Mouse (Mus musculus) hindbrain, embryonic 10.5 days (tissue): Measurements from ENCODE around the gene Aamp. TPM values are rescaled to one million over a fixed set of nuclear protein-coding genes. Genes with fewer than 3 reads are reported as not detected.
"Not testable (repeated sequence)": the region's sequence is repeated elsewhere in the genome, so short reads cannot be mapped to it uniquely, and the experiment has no call there.

Source experiments
- DNase-seq: peaks from one replicate; pipeline ENCODE4 v3.0.0-alpha.2; 2017; ENCODE audit warnings: low spot score
- H3K27ac ChIP-seq: fragments of 300-500 bp; sonication (generic); 2 replicates; pipeline ENCODE4 v1.5.1; 2016; ENCODE audit warnings: mild to moderate bottlenecking, moderate library complexity
- H3K27me3 ChIP-seq: fragments of 300-500 bp; sonication (generic); 2 replicates; pipeline ENCODE4 v1.6.1; 2016; ENCODE audit warnings: mild to moderate bottlenecking; ENCODE audit not compliant: poor library complexity, insufficient read depth, severe bottlenecking
- H3K36me3 ChIP-seq: fragments of 300-500 bp; sonication (generic); 2 replicates; pipeline ENCODE4 v1.6.1; 2016; ENCODE audit warnings: mild to moderate bottlenecking, moderate library complexity
- H3K4me1 ChIP-seq: fragments of 300-500 bp; sonication (generic); replicated peaks from 2 replicates; pipeline ENCODE4 v1.6.1; 2016; ENCODE audit warnings: mild to moderate bottlenecking
- H3K4me3 ChIP-seq: fragments of 300-500 bp; sonication (generic); 2 replicates; pipeline ENCODE4 v1.5.1; 2016; ENCODE audit warnings: mild to moderate bottlenecking, moderate library complexity
- H3K9me3 ChIP-seq: fragments of 300-500 bp; sonication (generic); 2 replicates; pipeline ENCODE4 v1.6.1; 2016; ENCODE audit warnings: mild to moderate bottlenecking, moderate library complexity
- WGBS: fragments of 180-500 bp; shearing (Covaris S2); methylation state at CpG from one replicate; pipeline ENCODE4 v1.1.7; 2016; 5-methylcytosine and 5-hydroxymethylcytosine counted together
- polyA plus RNA-seq: library from polyadenylated mRNA; unstranded; fragments of >200 nt; fragmentation: Nextera tagmentation; extraction: Ambion mirVana; gene quantifications from 2 replicates; pipeline ENCODE4 v1.2.1, GENCODE M21; 2016

Gene Aamp
- polyA plus RNA-seq, 1 experiment from 2014 or later, result 238 TPM

GRCm38 (mm10) chr1:74297269-74297668 is 12.7 kb upstream of the Aamp start:
- Histone ChIP-seq H3K4me1 (peaks cover 29% of the 10 kb centered on the region), H3K27ac (peak overlapping the region; percentile 80), H3K27me3 (no peaks in the 10 kb centered on the region; the same call in 1 of the 2 replicates), H3K36me3 (peaks cover 20% of the 10 kb centered on the region), H3K9me3 (no peaks in the 10 kb centered on the region), H3K4me3 (no peak overlapping the region)
- 75% methylated on average over 3 of the region's 3 CpGs for WGBS
- DNase-seq, result no peak

DNA sequence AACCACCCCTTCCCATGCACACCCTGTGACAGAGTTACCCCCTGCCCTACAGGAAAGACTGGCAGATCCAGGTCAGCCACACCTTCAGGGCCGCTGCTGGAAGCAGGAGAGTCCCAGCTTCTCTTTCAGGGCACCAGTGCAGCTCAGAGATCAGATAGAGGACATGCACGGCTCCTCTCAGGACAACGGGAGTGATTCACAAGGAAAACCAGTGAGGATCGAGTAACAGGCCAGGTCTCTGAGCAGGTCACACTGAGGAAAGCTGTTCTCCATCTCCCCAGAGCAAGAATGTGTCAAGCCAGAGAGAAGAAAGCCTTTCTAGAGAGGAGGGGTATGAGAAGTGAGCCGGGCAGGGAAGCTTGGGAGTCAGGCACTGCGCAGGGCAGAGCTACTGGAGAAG is 11.9 kb upstream of the Aamp start:
- Histone ChIP-seq H3K9me3 (no peaks in the 10 kb centered on the region), H3K4me1 (peaks cover 29% of the 10 kb centered on the region), H3K27me3 (no peaks in the 10 kb centered on the region), H3K36me3 (peaks cover 26% of the 10 kb centered on the region), H3K4me3 (no peak overlapping the region), H3K27ac (peak overlapping the region; percentile 80)
- WGBS, result 60% methylated on average over 6 of the region's 6 CpGs
- DNase-seq, result no peak

GRCm38 (mm10) chr1:74295456-74296171 is 11.1 kb upstream of the Aamp start:
- peak overlapping the region; percentile 23 for H3K4me3 ChIP-seq
- 26% methylated on average over 9 of the region's 9 CpGs for WGBS

GRCm38 (mm10) chr1:74294733-74295455 is 10.4 kb upstream of the Aamp start:
- H3K9me3 ChIP-seq, result no peaks in the 10 kb centered on the region
- H3K36me3 ChIP-seq, result peaks cover 42% of the 10 kb centered on the region
- H3K27me3 ChIP-seq, result no peaks in the 10 kb centered on the region
- H3K27ac ChIP-seq, result peak overlapping the region; percentile 80
- peak overlapping the region; percentile 23; the same call in 1 of the 2 replicates for H3K4me3 ChIP-seq
- peaks cover 29% of the 10 kb centered on the region for H3K4me1 ChIP-seq
- no peak for DNase-seq
- WGBS, result 89% methylated on average over 6 of the region's 6 CpGs

More at GRCm38 (mm10) chr1:74295456-74296171, 11.1 kb upstream of the Aamp start:
- peaks cover 29% of the 10 kb centered on the region for H3K4me1 ChIP-seq
- no peaks in the 10 kb centered on the region for H3K9me3 ChIP-seq
- DNase-seq, result peak; percentile 62
- H3K27ac ChIP-seq, result peak overlapping the region; percentile 80
- H3K36me3 ChIP-seq, result peaks cover 35% of the 10 kb centered on the region
- H3K27me3 ChIP-seq, result no peaks in the 10 kb centered on the region

GRCm38 (mm10) chr1:74294090-74294643 is 9.6 kb upstream of the Aamp start:
- Histone ChIP-seq H3K4me1 (peaks cover 29% of the 10 kb centered on the region), H3K9me3 (no peaks in the 10 kb centered on the region), H3K27ac (0 out of 2 replicates have a peak overlapping the region, but pooled peaks have one; percentile 16), H3K27me3 (no peaks in the 10 kb centered on the region), H3K4me3 (no peak overlapping the region), H3K36me3 (peaks cover 49% of the 10 kb centered on the region)
- WGBS, result 95% methylated on average over 3 of the region's 3 CpGs
- DNase-seq, result no peak

DNA sequence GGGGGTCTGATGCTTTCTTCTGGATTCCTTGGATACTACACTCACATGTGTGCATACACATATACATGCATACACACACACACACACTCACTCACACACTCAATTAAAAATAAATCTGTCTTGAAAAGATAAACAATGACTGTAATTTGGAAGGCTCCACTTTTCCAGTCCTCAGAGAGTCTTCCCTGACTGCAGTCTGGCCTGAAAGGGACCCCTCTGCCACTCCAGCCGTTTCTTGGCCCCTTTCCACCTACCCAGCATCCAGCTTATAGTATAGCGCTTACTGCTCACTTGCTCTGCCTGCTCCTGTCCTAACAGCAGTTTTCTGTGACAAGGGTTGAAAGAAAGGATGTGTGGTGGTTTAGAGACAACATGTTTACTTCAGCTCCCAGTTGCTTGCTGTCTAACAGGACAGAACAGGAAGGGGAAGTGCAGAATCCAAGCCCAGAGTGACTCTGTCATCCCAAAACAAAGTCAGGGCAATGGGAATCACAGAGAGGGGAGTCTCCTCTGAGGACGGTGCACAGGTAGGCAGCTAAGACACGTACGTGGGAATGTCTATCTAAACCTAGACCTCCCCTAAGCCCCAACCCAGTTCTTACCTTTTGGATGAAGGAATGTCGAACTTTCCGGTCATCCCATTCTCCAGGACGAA is 8.9 kb upstream of the Aamp start:
- H3K4me3 ChIP-seq, result no peak overlapping the region
- H3K27me3 ChIP-seq, result no peaks in the 10 kb centered on the region
- DNase-seq, result no peak
- WGBS, result 88% methylated on average over 8 of the region's 8 CpGs
- H3K36me3 ChIP-seq, result peaks cover 56% of the 10 kb centered on the region
- no peak overlapping the region for H3K27ac ChIP-seq
- H3K4me1 ChIP-seq, result peaks cover 29% of the 10 kb centered on the region
- no peaks in the 10 kb centered on the region for H3K9me3 ChIP-seq

DNA sequence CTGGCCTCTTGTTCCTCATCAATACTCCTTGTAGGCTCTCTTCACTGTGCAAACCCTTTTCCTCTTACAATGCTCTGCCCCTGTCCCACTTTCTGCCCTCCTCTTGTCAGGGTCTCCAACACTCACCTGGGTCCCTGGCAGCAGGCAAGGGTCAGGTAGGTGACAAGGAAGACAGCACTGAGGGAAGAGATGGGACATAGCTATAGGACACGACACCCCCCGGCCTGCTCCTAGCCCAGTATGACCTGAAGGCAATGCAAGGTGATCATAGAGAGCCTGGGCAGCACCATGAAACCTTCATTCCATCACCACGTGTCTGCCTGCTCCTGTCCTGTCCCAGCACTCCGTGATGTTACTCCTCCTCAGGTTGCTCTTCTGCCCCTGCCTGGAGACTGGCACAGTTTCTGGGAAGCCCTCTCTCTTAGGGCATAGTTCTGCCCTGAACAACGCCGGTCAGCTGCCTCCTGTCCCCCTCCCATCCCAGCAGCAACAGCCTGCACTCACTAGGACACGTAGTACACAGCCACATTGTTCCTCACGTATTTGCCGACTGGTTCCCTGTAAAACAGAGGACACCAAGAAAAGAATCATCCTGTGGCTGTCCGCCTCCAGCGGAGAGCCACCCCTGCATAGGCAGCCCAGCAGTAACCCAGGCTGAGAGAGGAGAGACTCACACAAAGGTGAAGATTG is 7.9 kb upstream of the Aamp start:
- peaks cover 28% of the 10 kb centered on the region for H3K4me1 ChIP-seq
- WGBS, result 84% methylated on average over 11 of the region's 11 CpGs
- H3K4me3 ChIP-seq, result no peak overlapping the region
- peaks cover 60% of the 10 kb centered on the region for H3K36me3 ChIP-seq
- DNase-seq, result no peak
- H3K27me3 ChIP-seq, result no peaks in the 10 kb centered on the region
- H3K27ac ChIP-seq, result no peak overlapping the region
- H3K9me3 ChIP-seq, result no peaks in the 10 kb centered on the region

DNA sequence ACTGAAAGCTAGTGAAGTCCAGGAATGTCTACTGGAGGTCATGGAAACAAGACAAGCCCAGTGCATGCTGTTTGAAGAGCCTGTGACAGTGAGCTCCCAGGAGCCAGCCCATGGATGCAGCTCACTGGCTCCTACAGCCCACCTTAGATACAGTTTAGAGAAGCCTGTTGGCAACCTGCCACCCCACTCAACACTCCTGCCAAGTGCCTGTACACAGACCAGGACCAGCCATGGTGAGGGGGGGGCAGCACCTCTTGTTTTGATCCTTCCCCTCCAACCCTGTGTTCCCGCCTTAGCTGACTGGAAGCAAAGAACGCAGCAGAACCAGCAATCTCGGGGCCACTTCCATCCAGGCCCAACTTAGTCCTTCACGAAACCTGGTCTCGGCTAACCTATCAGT is 5.6 kb upstream of the Aamp start:
- Histone ChIP-seq H3K4me1 (peaks cover 19% of the 10 kb centered on the region), H3K4me3 (no peak overlapping the region), H3K9me3 (no peaks in the 10 kb centered on the region), H3K36me3 (peaks cover 52% of the 10 kb centered on the region), H3K27me3 (no peaks in the 10 kb centered on the region), H3K27ac (no peak overlapping the region)
- 94% methylated on average over 5 of the region's 5 CpGs for WGBS
- DNase-seq, result no peak

GRCm38 (mm10) chr1:74289740-74290139 is 5.2 kb upstream of the Aamp start:
- no peaks in the 10 kb centered on the region for H3K27me3 ChIP-seq
- H3K9me3 ChIP-seq, result no peaks in the 10 kb centered on the region
- whole genome bisulfite sequencing, result 90% methylated on average over 2 of the region's 2 CpGs
- no peak overlapping the region for H3K27ac ChIP-seq
- no peak overlapping the region for H3K4me3 ChIP-seq
- peaks cover 17% of the 10 kb centered on the region for H3K4me1 ChIP-seq
- H3K36me3 ChIP-seq, result peaks cover 52% of the 10 kb centered on the region
- DNase-seq, result no peak

GRCm38 (mm10) chr1:74289248-74289647 is 4.7 kb upstream of the Aamp start:
- no peak overlapping the region for H3K4me3 ChIP-seq
- H3K9me3 ChIP-seq, result no peaks in the 10 kb centered on the region
- peaks cover 16% of the 10 kb centered on the region for H3K4me1 ChIP-seq
- H3K27me3 ChIP-seq, result no peaks in the 10 kb centered on the region
- DNase-seq, result no peak
- 90% methylated on average over 9 of the region's 9 CpGs for WGBS
- H3K27ac ChIP-seq, result no peak overlapping the region
- H3K36me3 ChIP-seq, result peaks cover 51% of the 10 kb centered on the region

DNA sequence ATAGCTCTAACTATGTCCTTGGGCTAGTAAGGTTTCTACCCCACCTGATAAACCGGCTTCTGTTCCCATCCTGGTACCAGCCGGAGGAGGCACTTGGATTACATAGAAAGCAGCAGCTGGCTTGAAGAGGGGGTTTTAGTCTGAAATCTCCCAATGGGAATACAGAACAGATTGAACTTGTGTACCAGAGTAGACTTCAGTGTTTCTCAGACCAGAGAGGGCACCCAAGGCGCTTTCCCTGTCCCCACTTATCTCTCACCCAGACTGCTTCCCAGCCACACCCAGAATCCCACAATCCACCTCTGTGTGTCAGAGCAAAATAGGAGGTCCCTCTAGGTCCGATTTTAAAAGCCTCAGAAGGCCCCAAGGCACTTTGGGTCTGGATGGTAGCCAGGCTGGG is 3.8 kb upstream of the Aamp start:
- no peaks in the 10 kb centered on the region for H3K9me3 ChIP-seq
- H3K27ac ChIP-seq, result no peak overlapping the region
- no peak for DNase-seq
- H3K4me3 ChIP-seq, result no peak overlapping the region
- peaks cover 47% of the 10 kb centered on the region for H3K36me3 ChIP-seq
- H3K27me3 ChIP-seq, result no peaks in the 10 kb centered on the region
- 83% methylated on average over 4 of the region's 4 CpGs for WGBS
- peaks cover 23% of the 10 kb centered on the region for H3K4me1 ChIP-seq

GRCm38 (mm10) chr1:74286869-74287607 is 2.5 kb upstream of the Aamp start:
- Histone ChIP-seq H3K36me3 (peaks cover 51% of the 10 kb centered on the region), H3K4me1 (peaks cover 31% of the 10 kb centered on the region)
- 60% methylated on average over 15 of the region's 17 CpGs for WGBS
- not testable (repeated sequence) for H3K9me3 ChIP-seq, H3K4me3 ChIP-seq, DNase-seq, H3K27me3 ChIP-seq, H3K27ac ChIP-seq
